Mouse (Mus musculus): ENCODE results near the gene Pelp1.
"Not testable (repeated sequence)": the region's sequence is repeated elsewhere in the genome, so short reads cannot be mapped to it uniquely, and the experiment has no call there.

DNA sequence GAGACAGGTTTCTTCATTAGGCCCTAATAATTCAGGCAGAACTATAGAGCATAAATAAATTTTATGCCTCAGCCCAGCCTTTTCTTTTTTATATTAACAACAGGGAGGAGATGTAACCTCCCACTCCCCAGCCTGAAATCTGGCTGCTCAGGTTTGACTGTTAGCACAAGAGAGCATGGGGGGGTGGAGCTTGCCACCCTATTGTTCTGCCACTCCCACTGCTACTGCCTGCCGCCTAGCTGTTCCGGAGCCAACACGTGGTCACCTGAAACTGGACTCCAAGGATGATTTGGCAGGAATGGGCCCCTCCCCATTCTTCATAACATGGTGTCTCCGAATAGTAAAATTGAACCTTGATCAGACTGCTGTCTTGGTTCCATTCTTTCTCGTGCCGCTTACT lies 42.1 kb downstream of the Pelp1 start:
- TF ChIP-seq ZC3H11A (IDR thresholded peaks at IDR 0.05; ENCODE audit: borderline replicate concordance, low read depth, low read length); MAFK (IDR thresholded peaks at IDR 0.05; ENCODE audit: insufficient read depth, low read depth, low read length): not testable (repeated sequence)
